Mouse (Mus musculus) liver, embryonic 14.5 days (tissue): ENCODE results near the gene Tfcp2. TPM values are rescaled to one million over a fixed set of nuclear protein-coding genes. Genes with fewer than 3 reads are reported as not detected.

Source experiments
- ATAC-seq: fragments of 200-750 bp; cut with Nextera tagmentation; 2 replicates; pipeline ENCODE4 v1.8.0; 2017; ENCODE audit warnings: moderate number of reproducible peaks, mild to moderate bottlenecking, moderate library complexity; ENCODE audit not compliant: insufficient read depth
- DNase-seq, 3 experiments: peaks; one replicate each; pipeline ENCODE4 v3.0.0-alpha.2; 2012 to 2013; ENCODE audit warnings: low read depth in 3 of 3, low spot score in 3 of 3
- H3K27ac ChIP-seq: fragments of 300-500 bp; sonication (generic); 2 replicates; pipeline ENCODE4 v1.5.1; 2014; ENCODE audit warnings: moderate library complexity, mild to moderate bottlenecking, control low read depth, inconsistent platforms
- H3K27me3 ChIP-seq: fragments of 300-500 bp; sonication (generic); 2 replicates; pipeline ENCODE4 v1.6.1; 2014; ENCODE audit warnings: mild to moderate bottlenecking, low read length, moderate library complexity; ENCODE audit not compliant: control insufficient read depth, insufficient read depth
- H3K36me3 ChIP-seq: fragments of 300-500 bp; sonication (generic); replicated peaks from 2 replicates; pipeline ENCODE4 v1.6.1; 2014; ENCODE audit warnings: low read depth; ENCODE audit not compliant: control insufficient read depth, insufficient read depth
- H3K4me1 ChIP-seq, 2 experiments: fragments of 200-500 bp in 1 of 2; fragments of 300-500 bp in 1 of 2; sonication (generic) in 1 of 2; replicated peaks; 2 replicates each; pipeline ENCODE4 v1.6.1; 2012 to 2014; ENCODE audit warnings: antibody characterized with exemption in 1 of 2, inconsistent platforms in 1 of 2, low read length in 1 of 2; ENCODE audit not compliant: control insufficient read depth in 2 of 2, insufficient read depth in 2 of 2
- H3K4me2 ChIP-seq: fragments of 300-500 bp; sonication (generic); 2 replicates; pipeline ENCODE4 v1.6.1; 2014; ENCODE audit warnings: low read depth, mild to moderate bottlenecking, control low read depth, moderate library complexity
- H3K4me3 ChIP-seq, 2 experiments: fragments of 200-500 bp in 1 of 2; fragments of 300-500 bp in 1 of 2; sonication (generic) in 1 of 2; 2 replicates each; pipeline ENCODE4 v1.5.1; 2012 to 2014; ENCODE audit warnings: low read depth in 2 of 2, low read length in 2 of 2, mild to moderate bottlenecking in 2 of 2, control low read depth in 1 of 2, inconsistent platforms in 1 of 2, moderate library complexity in 1 of 2; ENCODE audit not compliant: insufficient read depth in 1 of 2
- H3K9ac ChIP-seq: fragments of 300-500 bp; sonication (generic); replicated peaks from 2 replicates; pipeline ENCODE4 v1.6.1; 2014; ENCODE audit warnings: mild to moderate bottlenecking, control low read depth, moderate library complexity
- H3K9me3 ChIP-seq: fragments of 300-500 bp; sonication (generic); 2 replicates; pipeline ENCODE4 v1.6.1; 2016; ENCODE audit warnings: low read length, mixed read lengths; ENCODE audit not compliant: control insufficient read depth
- CTCF ChIP-seq: IDR thresholded peaks from 2 replicates; pipeline ENCODE4 v1.5.1; 2016; ENCODE audit warnings: antibody characterized with exemption, low read depth, control low read depth
- EP300 ChIP-seq: IDR thresholded peaks from 2 replicates; pipeline ENCODE4 v1.6.1; 2016; ENCODE audit warnings: antibody characterized with exemption, low read depth
- WGBS: fragments of 180-500 bp; shearing (Covaris S2); extraction: QIAGEN DNeasy Blood & Tissue Kit; methylation state at CpG from one replicate; pipeline ENCODE4 v1.1.7; 2014; ENCODE audit not compliant: insufficient replicate concordance; 5-methylcytosine and 5-hydroxymethylcytosine counted together
- polyA plus RNA-seq, 2 experiments: library from polyadenylated mRNA; depleted of rRNA in 1 of 2; stranded (reverse) in 1 of 2; unstranded in 1 of 2; fragments of >200 nt; fragmentation: Nextera tagmentation in 1 of 2; extraction: Ambion mirVana in 1 of 2; gene quantifications; 2 replicates each; pipeline versions ENCODE4 v1.2.1 to v1.2.3; 2012 to 2014

The Tfcp2 gene
- polyA plus RNA-seq, 2 experiments, result 2.5 to 2.6 TPM

DNA sequence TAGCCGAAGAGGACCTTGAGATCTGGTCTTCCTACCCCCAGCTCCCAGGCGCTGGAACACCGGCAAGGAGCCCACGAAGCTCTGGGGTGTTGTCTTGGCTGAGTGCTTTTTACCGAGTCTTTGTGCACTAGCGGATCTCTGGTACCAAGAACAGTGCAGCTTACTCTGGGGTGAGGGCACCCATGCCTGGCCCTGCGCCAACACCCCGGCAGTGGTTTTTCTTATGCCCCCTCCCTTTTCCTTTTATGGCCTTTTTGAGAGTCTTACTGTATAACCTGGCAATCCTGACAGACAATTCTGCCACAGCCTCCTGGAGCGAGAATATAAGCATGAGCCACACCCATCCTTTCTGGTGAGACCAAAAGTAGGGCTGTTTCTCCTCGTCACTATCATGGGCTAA, 73.5 kb downstream of the Tfcp2 start:
- DNase-seq (no peak), ATAC-seq (no peak)
- H3K9me3 ChIP-seq, result no peaks in the 10 kb centered on the region
- no peaks in the 10 kb centered on the region for H3K27me3 ChIP-seq
- TF ChIP-seq CTCF (no peak), EP300 (no peak)
- no peak overlapping the region for H3K4me3 ChIP-seq
- H3K36me3 ChIP-seq, result peaks cover 4% of the 10 kb centered on the region
- no peak overlapping the region for H3K4me2 ChIP-seq
- 74% methylated on average over 10 of the region's 10 CpGs for WGBS
- no peak overlapping the region for H3K9ac ChIP-seq
- no peaks in the 10 kb centered on the region for H3K4me1 ChIP-seq
- H3K27ac ChIP-seq, result no peak overlapping the region

DNA sequence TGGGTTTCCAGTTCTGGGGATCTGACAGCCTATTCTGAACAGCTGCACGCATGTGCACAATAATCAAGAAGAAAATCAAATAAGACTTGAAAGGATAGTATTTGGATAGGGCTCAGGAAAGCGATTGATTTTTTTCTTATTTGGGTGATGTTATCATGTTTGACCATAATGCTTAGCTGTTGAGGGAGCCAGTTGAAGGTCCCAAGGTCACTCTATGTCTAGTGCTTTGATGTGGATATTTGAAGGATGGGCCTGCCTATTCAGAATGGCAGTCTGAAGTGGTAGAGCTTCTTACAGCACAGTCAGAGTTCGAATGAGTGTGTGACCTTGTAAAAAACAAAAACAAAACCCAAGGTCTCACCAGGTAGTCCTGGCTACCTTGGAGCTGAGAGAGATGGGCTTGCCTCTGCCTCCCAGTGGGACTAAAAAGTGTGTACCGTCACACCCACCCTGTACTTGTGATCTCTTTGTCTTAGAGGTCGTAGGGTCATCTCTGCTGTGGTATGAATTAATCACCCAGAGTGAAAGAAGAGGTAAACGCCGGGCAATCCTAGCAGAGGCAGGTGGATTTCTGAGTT, 77.8 kb downstream of the Tfcp2 start:
- no peak for ATAC-seq
- Histone ChIP-seq H3K4me3 (no peak overlapping the region), H3K4me2 (no peak overlapping the region), H3K27ac (no peak overlapping the region), H3K9ac (no peak overlapping the region), H3K36me3 (peaks cover 3% of the 10 kb centered on the region), H3K9me3 (no peaks in the 10 kb centered on the region), H3K27me3 (no peaks in the 10 kb centered on the region), H3K4me1 (peaks cover 5 to 11% of the 10 kb centered on the region in 2 experiments)
- TF ChIP-seq EP300, result no peak
- no peak for TF ChIP-seq CTCF
- 71% methylated on average over 7 of the region's 7 CpGs for WGBS
- no peak for DNase-seq

DNA sequence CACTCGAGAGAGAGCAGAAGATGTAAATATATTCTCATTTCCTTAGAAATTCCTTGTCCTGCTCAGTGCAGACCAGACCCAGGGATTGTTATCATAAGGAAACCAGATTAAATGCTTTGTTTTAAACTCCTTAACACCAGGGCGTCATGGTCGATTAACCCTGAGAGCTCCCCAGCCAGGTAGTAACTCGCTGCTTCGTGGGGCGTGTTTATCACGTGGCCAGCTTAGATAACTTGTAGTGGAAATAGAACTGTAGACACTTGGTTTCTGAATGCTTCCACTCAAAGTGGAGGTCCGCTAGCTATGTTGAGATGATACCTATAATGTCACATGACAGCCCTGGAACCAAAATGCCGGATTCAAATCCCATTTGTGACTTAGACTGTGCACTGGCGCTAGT, 81.8 kb downstream of the Tfcp2 start:
- peak overlapping the region; percentile 78 for H3K4me2 ChIP-seq
- WGBS, result 41% methylated on average over 10 of the region's 10 CpGs
- no peaks in the 10 kb centered on the region for H3K27me3 ChIP-seq
- TF ChIP-seq EP300 (no peak), CTCF (no peak)
- no peak overlapping the region for H3K27ac ChIP-seq
- no peak for DNase-seq
- no peaks in the 10 kb centered on the region for H3K36me3 ChIP-seq
- H3K9ac ChIP-seq, result no peak overlapping the region
- ATAC-seq, result no peak
- no peaks in the 10 kb centered on the region for H3K9me3 ChIP-seq
- H3K4me1 ChIP-seq, result peaks cover 5 to 15% of the 10 kb centered on the region in 2 experiments
- H3K4me3 ChIP-seq, result peak overlapping the region in 1 of 2 experiments; percentile 66; a peak in 2 of 4 replicates

DNA sequence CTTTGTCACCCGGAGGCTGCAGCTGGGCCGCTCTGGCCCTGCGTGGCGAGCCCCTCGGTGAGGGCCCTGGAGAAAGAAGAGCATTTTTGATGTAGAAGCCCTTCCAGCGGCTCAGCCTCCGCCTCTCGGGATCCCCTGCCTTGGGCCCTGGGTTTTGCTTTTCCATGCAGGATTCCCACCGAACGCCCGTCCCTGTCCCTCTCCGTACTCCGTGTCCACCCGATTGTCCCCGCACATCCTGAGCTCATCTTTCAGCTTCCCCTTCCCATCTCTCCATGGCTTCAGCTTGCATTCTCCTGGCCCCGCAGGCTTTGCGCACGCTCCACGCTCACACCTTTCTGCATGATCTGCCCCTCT, 82.6 kb downstream of the Tfcp2 start:
- Histone ChIP-seq H3K27me3 (no peaks in the 10 kb centered on the region), H3K27ac (no peak overlapping the region), H3K4me1 (peaks cover 5 to 15% of the 10 kb centered on the region in 2 experiments), H3K4me3 (peak overlapping the region; percentile 66 to 84), H3K9me3 (no peaks in the 10 kb centered on the region), H3K4me2 (peak overlapping the region; percentile 78), H3K9ac (peak overlapping the region; percentile 71), H3K36me3 (no peaks in the 10 kb centered on the region)
- DNase-seq, result no peak
- ATAC-seq, result peak; percentile 16; the same call in 1 of the 2 replicates
- TF ChIP-seq EP300, result no peak
- TF ChIP-seq CTCF, result no peak
- WGBS, result under 1% methylated on average over 19 of the region's 19 CpGs

DNA sequence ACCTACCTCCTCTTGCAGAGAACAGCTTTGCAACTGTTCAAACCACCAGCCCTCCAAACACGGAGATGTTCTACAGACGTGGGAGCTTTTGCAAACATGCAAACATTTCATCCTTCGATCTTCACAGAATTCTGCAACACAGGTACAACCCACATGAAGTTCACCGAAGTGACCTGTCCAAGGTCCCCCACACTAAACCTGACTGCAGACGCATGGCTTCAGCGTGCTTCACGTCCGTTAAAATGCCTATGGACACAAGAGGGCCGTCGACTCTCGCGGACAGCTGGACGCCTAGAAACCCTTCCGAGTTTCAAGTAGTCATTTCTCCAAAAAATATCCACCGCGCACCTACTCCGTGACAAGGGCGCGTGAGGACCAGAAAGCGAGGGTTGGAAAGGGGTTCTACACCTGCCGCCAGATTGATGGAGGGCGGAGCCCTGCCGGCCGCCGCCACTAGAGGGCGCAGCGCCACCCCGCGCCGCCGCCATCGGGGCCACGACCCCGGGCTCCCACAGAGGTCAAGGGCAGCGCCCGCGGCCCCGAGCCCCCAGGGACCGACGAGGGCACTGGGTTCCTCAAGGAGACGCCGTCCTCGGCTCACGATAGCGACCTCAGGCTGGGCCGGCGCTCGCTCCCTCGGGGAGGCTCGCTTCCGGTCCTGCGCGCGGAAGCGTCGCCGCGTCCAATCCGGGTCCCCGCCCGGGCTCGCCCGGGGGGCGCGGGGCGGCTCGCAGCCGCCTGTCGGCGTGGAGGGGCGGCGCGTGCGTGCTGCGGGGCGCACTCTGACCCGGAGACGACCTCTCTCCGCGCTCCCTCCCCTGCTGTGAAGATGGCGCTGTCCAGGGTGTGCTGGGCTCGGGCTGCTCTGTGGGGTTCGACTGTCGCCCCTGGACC, 83.3 kb downstream of the Tfcp2 start, which contains the start of gene Letmd1:
Letmd1 (plus strand) TSS at position 729 of the 894 bp plus-strand sequence.
- H3K36me3 ChIP-seq, result no peaks in the 10 kb centered on the region
- H3K4me2 ChIP-seq, result peak within 1 kb of the TSS; percentile 78
- no peak within 1 kb of the TSS for H3K27ac ChIP-seq
- ATAC-seq (peak; percentile 87), DNase-seq (peak; percentile 49 to 59 (median 56))
- H3K4me3 ChIP-seq, result peak within 1 kb of the TSS; percentile 66 to 84
- no peaks in the 10 kb centered on the region for H3K9me3 ChIP-seq
- H3K27me3 ChIP-seq, result no peaks in the 10 kb centered on the region
- peak; percentile 74 for TF ChIP-seq CTCF
- TF ChIP-seq EP300, result no peak
- H3K4me1 ChIP-seq, result peaks cover 5 to 15% of the 10 kb centered on the region in 2 experiments
- peak within 1 kb of the TSS; percentile 71 for H3K9ac ChIP-seq
- WGBS, result 1% methylated on average over 80 of the region's 84 CpGs
